Mouse (Mus musculus) kidney, postnatal 0 days (tissue): ENCODE measurements at regions not wholly inside any gene's neighbourhood (a gene's known extent, or its start where the extent isn't known, plus 50 kb on each side); places are given as distances from the start of the nearest gene placed in this dataset.
A peak's percentile ranks its signal among the peaks of the same experiment; 100 is the strongest.

Experiments
- ATAC-seq: fragments of 200-750 bp; cut with Nextera tagmentation; replicated peaks from 2 replicates; pipeline ENCODE4 v1.8.0; 2017; ENCODE audit warnings: low read depth, moderate number of reproducible peaks, moderate TSS enrichment, moderate library complexity; ENCODE audit not compliant: low FRiP score
- DNase-seq: peaks from one replicate; pipeline ENCODE4 v3.0.0-alpha.2; 2016; ENCODE audit warnings: low spot score
- H3K27ac ChIP-seq: fragments of 300-500 bp; sonication (generic); 2 replicates; pipeline ENCODE4 v1.5.1; 2014; ENCODE audit warnings: mild to moderate bottlenecking
- H3K27me3 ChIP-seq: fragments of 300-500 bp; sonication (generic); 2 replicates; pipeline ENCODE4 v1.6.1; 2014; ENCODE audit warnings: low read length, mixed read lengths; ENCODE audit not compliant: insufficient read depth
- H3K36me3 ChIP-seq: fragments of 300-500 bp; sonication (generic); 2 replicates; pipeline ENCODE4 v1.6.1; 2014; ENCODE audit warnings: low read length, mixed read lengths; ENCODE audit not compliant: insufficient read depth
- H3K4me1 ChIP-seq: fragments of 300-500 bp; sonication (generic); replicated peaks from 2 replicates; pipeline ENCODE4 v1.6.1; 2014; ENCODE audit warnings: antibody characterized with exemption, low read length, mixed read lengths; ENCODE audit not compliant: insufficient read depth
- H3K4me2 ChIP-seq: fragments of 300-500 bp; sonication (generic); 2 replicates; pipeline ENCODE4 v1.6.1; 2014; ENCODE audit warnings: mild to moderate bottlenecking, low read length, moderate library complexity, mixed read lengths
- H3K4me3 ChIP-seq: fragments of 300-500 bp; sonication (generic); replicated peaks from 2 replicates; pipeline ENCODE4 v1.5.1; 2014; ENCODE audit warnings: low read depth, low read length
- H3K9ac ChIP-seq: fragments of 300-500 bp; sonication (generic); 2 replicates; pipeline ENCODE4 v1.6.1; 2014; ENCODE audit warnings: low read depth, low read length
- H3K9me3 ChIP-seq: fragments of 300-500 bp; sonication (generic); replicated peaks from 2 replicates; pipeline ENCODE4 v1.6.1; 2016; ENCODE audit warnings: low read length, inconsistent platforms, mixed read lengths
- CTCF ChIP-seq: IDR thresholded peaks from 2 replicates; pipeline ENCODE4 v1.5.1; 2016; ENCODE audit warnings: antibody characterized with exemption, low read depth, mild to moderate bottlenecking, moderate library complexity
- WGBS: fragments of 180-500 bp; shearing (Covaris S2); extraction: QIAGEN DNeasy Blood & Tissue Kit; methylation state at CpG from one replicate; pipeline ENCODE4 v1.1.7; 2014; 5-methylcytosine and 5-hydroxymethylcytosine counted together

DNA sequence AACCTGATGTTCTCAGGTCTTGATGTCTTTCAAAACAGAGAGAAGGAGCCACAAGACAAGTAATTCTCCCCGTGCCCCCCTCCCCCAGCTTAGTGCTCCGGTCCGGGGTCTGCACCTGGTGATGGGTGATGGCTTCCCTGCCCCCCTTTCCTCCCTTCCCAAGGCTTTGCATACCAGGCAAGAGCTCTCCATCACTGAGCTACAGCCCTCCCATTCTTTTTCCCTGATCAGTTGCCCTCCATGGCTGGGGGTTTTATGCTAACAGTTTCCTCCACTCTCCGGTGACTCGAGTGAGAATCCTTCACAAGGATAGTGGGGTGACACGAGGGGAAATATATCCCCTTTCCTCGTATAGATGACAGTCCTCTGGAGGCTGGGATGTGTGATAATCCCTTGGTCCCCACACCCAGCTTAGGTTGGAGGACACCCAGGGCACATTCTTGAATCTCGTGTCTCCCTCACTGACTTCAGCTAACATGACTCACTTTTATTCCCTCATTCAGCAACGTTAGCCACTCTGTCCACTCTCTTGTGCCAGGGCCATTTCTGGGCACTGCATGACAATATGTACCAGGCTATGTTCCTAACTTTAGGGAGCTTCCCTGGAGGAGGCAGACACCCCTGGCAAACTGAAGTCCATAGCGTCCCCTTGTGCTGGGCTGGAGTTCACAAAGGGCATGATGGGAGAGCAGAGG, 61.9 kb upstream of the Ampd3 start:
- no peak overlapping the region for H3K27ac ChIP-seq
- H3K36me3 ChIP-seq = no peaks in the 10 kb centered on the region
- H3K27me3 ChIP-seq = no peaks in the 10 kb centered on the region
- WGBS = 67% methylated on average over 10 of the region's 10 CpGs
- 0 out of 2 replicates have a peak, but pooled peaks cover 4% of the 10 kb centered on the region for H3K4me1 ChIP-seq
- DNase-seq (no peak), ATAC-seq (no peak)
- no peak overlapping the region for H3K9ac ChIP-seq
- no peak overlapping the region for H3K4me3 ChIP-seq
- H3K4me2 ChIP-seq = no peak overlapping the region
- no peaks in the 10 kb centered on the region for H3K9me3 ChIP-seq
- TF ChIP-seq CTCF = no peak

DNA sequence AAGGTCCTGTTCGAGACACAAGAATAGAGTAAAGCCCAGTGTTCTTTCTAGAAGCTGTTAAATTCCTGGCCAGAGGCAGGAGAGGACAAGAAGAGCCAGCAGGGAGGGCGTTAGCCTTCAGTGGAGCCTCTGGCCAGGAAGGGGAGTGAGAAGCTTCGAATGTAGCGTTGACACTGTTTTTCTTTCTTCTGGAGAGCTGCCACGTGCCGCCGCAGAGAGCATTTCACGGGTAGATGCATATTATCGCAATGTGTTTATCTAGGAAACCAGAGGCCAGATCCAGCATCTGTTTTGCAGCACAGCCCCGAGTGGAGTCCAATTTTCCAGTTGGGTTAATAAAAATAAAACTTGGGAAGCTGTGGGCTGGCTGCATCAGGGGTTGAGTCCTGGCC, 61.3 kb upstream of the Ampd3 start:
- TF ChIP-seq CTCF = no peak
- H3K27me3 ChIP-seq = no peaks in the 10 kb centered on the region
- no peak overlapping the region for H3K9ac ChIP-seq
- no peaks in the 10 kb centered on the region for H3K36me3 ChIP-seq
- H3K4me1 ChIP-seq = 0 out of 2 replicates have a peak, but pooled peaks cover 4% of the 10 kb centered on the region
- no peaks in the 10 kb centered on the region for H3K9me3 ChIP-seq
- WGBS = 19% methylated on average over 10 of the region's 10 CpGs
- peak; percentile 78 for DNase-seq
- ATAC-seq = no peak
- no peak overlapping the region for H3K4me3 ChIP-seq
- H3K27ac ChIP-seq = no peak overlapping the region
- H3K4me2 ChIP-seq = no peak overlapping the region

DNA sequence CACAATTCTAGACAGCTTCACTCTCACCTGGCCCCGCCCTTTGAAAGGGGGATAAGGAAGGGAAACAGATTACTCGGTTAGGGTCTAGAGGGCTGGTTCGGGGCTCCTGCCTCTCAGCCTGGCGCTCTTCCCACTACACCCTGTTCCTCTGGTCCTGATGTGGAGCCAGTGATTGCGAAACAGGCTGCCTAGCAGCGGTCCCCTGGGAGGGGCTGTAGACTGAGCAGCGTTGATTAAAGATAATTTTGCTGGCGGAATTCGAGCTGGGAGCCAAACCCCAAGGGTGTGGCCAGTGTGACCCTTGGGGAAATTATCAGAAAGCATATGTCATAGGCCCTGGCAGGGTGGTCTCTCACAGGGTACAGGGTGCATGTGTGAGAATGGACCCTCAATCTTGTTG, 59.9 kb upstream of the Ampd3 start:
- H3K27ac ChIP-seq = no peak overlapping the region
- H3K9ac ChIP-seq = no peak overlapping the region
- H3K4me1 ChIP-seq = 0 out of 2 replicates have a peak, but pooled peaks cover 4% of the 10 kb centered on the region
- WGBS = 74% methylated on average over 9 of the region's 9 CpGs
- H3K9me3 ChIP-seq = no peaks in the 10 kb centered on the region
- DNase-seq (no peak), ATAC-seq (no peak)
- no peak overlapping the region for H3K4me2 ChIP-seq
- no peak for TF ChIP-seq CTCF
- H3K4me3 ChIP-seq = no peak overlapping the region
- H3K36me3 ChIP-seq = no peaks in the 10 kb centered on the region
- no peaks in the 10 kb centered on the region for H3K27me3 ChIP-seq

DNA sequence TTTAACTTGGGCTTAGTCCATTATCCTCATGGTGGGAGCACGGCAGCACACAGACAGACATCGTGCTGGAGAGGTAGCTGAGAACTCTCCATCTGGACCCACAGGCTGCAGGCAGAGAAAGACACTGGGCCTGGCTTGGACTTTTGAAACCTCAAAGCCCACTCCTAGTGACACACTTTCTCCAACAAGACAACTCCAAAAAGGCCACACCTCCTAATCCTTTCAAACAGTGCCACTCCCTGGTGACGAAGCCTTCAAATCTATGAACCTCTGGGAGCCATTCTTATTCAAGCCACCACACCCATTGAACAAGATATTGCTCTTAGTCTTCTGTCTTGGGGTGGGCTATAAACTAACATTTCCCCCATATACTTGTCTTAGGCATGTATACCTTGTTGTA, 59.2 kb upstream of the Ampd3 start:
- TF ChIP-seq CTCF = no peak
- Histone ChIP-seq H3K9me3 (no peaks in the 10 kb centered on the region), H3K4me1 (0 out of 2 replicates have a peak, but pooled peaks cover 4% of the 10 kb centered on the region), H3K36me3 (no peaks in the 10 kb centered on the region), H3K9ac (no peak overlapping the region), H3K27ac (no peak overlapping the region), H3K4me3 (no peak overlapping the region), H3K27me3 (no peaks in the 10 kb centered on the region), H3K4me2 (no peak overlapping the region)
- WGBS = 92% methylated on average over 3 of the region's 3 CpGs
- no peak for ATAC-seq
- DNase-seq = no peak

DNA sequence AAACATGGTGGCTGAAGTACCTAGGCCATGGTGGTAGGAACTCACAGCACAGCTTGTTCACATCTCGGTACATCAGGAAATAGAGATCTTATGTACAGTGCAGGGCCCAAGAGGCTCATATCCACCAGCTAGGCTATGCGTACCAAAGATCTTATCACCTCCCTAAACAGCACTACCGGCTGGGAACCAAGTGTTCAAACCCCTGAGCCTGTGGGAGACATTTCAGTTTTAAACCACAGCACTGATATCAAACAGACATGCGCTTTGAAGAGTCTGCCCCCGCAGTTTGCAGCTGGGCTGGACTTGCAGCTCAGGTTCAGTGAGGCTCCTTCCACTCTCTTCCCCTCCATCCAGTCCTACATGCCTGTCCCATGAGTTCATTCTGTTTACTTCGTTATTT, 58.4 kb upstream of the Ampd3 start:
- H3K36me3 ChIP-seq = no peaks in the 10 kb centered on the region
- 53% methylated on average over 6 of the region's 6 CpGs for WGBS
- no peak overlapping the region for H3K4me2 ChIP-seq
- H3K9ac ChIP-seq = no peak overlapping the region
- no peaks in the 10 kb centered on the region for H3K9me3 ChIP-seq
- 0 out of 2 replicates have a peak, but pooled peaks cover 4% of the 10 kb centered on the region for H3K4me1 ChIP-seq
- DNase-seq (no peak), ATAC-seq (no peak)
- no peaks in the 10 kb centered on the region for H3K27me3 ChIP-seq
- no peak for TF ChIP-seq CTCF
- no peak overlapping the region for H3K27ac ChIP-seq
- no peak overlapping the region for H3K4me3 ChIP-seq

DNA sequence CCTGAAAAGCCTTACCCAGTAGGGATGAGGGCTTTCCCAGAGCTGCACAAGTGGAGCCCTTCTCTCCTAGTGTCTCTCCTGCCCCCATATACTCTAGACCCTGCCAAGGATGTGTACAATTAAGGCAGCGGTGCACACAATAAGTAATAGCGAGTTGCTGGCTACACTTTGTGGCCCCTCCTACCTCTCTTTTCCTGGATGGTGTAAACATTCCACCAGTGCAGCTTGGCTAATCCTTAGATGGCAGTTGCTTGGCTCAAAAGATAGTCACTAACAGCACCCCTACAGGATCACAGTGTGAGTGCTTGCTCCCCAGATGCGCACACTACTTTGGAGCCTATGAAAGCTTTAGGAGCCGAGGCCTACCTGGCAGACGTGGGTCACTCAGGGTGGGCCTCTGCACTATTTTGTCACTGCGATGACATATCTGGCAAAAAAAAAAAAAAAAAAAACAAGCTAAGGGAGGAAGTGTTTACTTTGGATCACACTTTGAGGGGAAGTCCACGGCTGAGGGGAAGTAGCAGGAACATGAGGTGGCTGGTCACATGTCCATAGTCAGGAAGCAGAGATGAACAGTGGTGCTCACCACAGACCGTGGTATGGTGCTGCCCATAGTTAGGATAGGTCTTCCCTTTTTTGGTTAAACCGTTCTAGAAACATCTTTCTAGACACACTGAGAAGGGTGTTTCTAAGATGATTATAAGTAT, 57.6 kb upstream of the Ampd3 start:
- Histone ChIP-seq H3K27me3 (no peaks in the 10 kb centered on the region), H3K36me3 (no peaks in the 10 kb centered on the region), H3K4me3 (no peak overlapping the region), H3K9me3 (no peaks in the 10 kb centered on the region), H3K9ac (no peak overlapping the region), H3K27ac (no peak overlapping the region), H3K4me1 (0 out of 2 replicates have a peak, but pooled peaks cover 4% of the 10 kb centered on the region), H3K4me2 (no peak overlapping the region)
- TF ChIP-seq CTCF = no peak
- 60% methylated on average over 9 of the region's 9 CpGs for WGBS
- ATAC-seq = no peak
- DNase-seq = no peak
